Mouse (Mus musculus): ENCODE measurements around the gene Kera.

DNA sequence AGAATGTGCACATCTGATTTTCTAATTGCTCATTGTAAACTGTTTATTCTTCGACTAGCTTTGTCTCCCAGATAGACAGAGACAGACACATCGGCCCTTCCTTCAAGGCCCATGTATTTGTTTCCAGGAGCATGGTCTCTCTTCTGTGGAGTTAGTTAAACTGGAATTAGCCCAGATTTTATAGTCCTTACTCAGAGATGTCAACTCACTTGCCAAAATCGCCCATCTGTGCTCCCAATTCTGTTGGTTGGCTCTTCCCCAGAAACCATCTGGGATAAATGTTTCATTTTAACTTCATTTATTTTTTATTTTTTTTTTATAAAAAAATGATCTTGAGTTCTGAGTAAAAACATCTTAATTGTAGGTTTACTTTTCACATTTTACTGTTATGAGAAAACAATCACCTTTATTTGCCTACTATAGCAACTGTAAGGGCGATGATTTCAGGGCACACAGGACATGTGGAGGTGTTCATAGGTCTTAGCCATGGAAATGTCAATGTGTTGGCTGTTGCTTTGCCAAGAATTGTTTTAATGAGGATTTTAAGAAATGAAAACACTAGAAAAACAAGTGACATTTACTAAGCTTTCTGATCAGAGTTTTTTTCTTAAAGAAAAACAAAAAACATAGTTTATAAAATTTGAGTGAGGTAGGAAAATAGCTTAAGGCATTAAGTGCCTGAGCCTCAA lies 24.0 kb upstream of the Kera start:
- TF ChIP-seq POLR2A (IDR thresholded peaks at IDR 0.05; ENCODE audit: control insufficient read depth, extremely low read depth, insufficient read depth, low read length, poor library complexity) (no peak), CTCF (IDR thresholded peaks at IDR 0.05; ENCODE audit: borderline replicate concordance, control insufficient read depth, extremely low read depth, insufficient read depth, low read length, poor library complexity) (no peak)

All from thymus, adult 2 months (tissue).